Mouse (Mus musculus) G1E (cell line): ENCODE measurements around the gene Cep152.

Experiments used
- CTCF ChIP-seq: IDR thresholded peaks from 2 replicates; pipeline ENCODE4 v1.5.1; 2012; ENCODE audit warnings: low read depth, low read length, inconsistent platforms, mixed read lengths
- GATA1 ChIP-seq: IDR thresholded peaks from 2 replicates; pipeline ENCODE4 v1.6.1; 2012; ENCODE audit warnings: borderline replicate concordance, low read length, inconsistent platforms, mixed read lengths
- POLR2AphosphoS5 ChIP-seq: IDR thresholded peaks from 2 replicates; pipeline ENCODE4 v1.6.1; 2012; ENCODE audit warnings: low read depth, low read length, inconsistent platforms; ENCODE audit not compliant: insufficient replicate concordance

DNA sequence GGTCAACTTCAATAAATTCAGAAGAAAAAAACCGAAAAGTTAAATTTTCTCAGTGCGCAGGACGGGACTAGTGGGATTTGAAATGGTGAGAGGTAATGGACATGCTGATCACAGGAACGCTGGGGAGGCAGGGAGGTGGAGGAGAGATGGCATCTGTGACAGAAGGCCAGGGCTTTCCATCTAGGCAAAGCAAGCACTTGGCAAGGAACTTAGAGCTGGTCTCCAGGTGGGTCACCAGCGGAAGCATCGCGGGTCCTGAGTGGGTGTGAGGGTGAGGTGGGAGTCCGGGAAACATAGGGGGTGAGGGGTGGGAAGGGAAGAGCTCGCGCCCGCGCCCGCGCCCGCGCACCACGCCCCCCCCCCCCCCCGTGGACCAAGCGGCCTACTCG, 47.6 kb upstream of the Cep152 start:
- TF ChIP-seq CTCF (no peak), GATA1 (no peak), POLR2AphosphoS5 (no peak)
